Mouse (Mus musculus): ENCODE data around the gene Kpnb1. TPM values are rescaled to one million over a fixed set of nuclear protein-coding genes. Genes with fewer than 3 reads are reported as not detected.

The Kpnb1 gene
- total RNA-seq, 2 experiments from 2014 or later: 125 to 130 TPM

GRCm38 (mm10) chr11:97143196-97143900 is 44.3 kb downstream of the Kpnb1 start:
- DNase-seq (ENCODE audit: low spot score in 2 of 2): no peak

GRCm38 (mm10) chr11:97142159-97142608 is 45.5 kb downstream of the Kpnb1 start:
- DNase-seq (ENCODE audit: low spot score in 2 of 2): no peak

GRCm38 (mm10) chr11:97140811-97141210 is 46.9 kb downstream of the Kpnb1 start:
- no peak for DNase-seq (ENCODE audit: low spot score in 2 of 2)

DNA sequence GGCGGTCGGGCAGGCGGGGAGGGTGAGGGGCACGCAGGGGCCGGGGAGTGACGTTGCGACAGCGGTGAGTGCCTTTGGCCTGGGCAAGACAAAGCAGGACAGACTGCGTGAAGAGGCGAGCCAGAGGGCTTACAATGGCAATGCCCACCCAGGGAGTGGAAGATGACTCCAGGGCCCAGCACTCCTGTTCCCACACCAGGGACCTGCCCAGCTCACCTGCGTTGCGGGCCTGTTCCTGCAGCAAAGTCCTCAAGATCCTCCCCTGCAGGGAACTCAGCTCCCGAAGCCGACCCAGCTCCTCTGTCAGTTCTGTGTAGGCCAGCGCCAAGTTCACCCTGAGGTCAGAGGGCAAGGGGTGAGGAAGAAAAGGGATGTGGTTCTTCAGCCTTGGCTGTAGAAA is 48.4 kb downstream of the Kpnb1 start:
- no peak for DNase-seq (ENCODE audit: low spot score in 2 of 2)

GRCm38 (mm10) chr11:97138554-97139226 is 49.0 kb downstream of the Kpnb1 start:
- DNase-seq (ENCODE audit: low spot score in 2 of 2): no peak

GRCm38 (mm10) chr11:97133270-97133669 is 54.4 kb downstream of the Kpnb1 start:
- DNase-seq (ENCODE audit: low spot score in 2 of 2): no peak

GRCm38 (mm10) chr11:97132185-97132584 is 55.5 kb downstream of the Kpnb1 start:
- no peak for DNase-seq (ENCODE audit: low spot score in 2 of 2)

DNA sequence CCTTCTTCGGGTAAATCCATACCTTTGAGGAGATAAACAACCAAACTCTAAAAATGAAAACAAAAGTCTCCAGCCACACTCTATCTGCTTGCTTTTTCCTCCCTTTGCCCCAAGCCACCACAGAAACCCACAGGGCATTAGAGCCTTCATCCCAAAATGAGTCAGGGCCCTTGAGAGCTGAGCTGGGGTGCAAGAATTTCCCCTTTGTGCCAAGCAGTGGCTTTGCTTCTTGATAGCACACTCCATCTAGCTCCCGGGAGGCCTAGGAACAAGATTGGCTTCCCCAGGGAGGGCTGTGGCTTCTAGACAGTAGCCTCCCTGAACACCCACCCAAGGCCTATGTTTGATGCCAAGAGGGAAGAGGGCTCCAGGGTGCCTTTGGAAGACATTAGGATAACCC is 56.0 kb downstream of the Kpnb1 start:
- DNase-seq (ENCODE audit: low spot score in 2 of 2): no peak

- DNase-seq (ENCODE audit: low spot score in 2 of 2): no peak
Observed at GRCm38 (mm10) chr11:97130318-97130717, 57.4 kb downstream of the Kpnb1 start.

GRCm38 (mm10) chr11:97128956-97129355 is 58.7 kb downstream of the Kpnb1 start:
- DNase-seq (ENCODE audit: low spot score in 2 of 2): no peak

DNA sequence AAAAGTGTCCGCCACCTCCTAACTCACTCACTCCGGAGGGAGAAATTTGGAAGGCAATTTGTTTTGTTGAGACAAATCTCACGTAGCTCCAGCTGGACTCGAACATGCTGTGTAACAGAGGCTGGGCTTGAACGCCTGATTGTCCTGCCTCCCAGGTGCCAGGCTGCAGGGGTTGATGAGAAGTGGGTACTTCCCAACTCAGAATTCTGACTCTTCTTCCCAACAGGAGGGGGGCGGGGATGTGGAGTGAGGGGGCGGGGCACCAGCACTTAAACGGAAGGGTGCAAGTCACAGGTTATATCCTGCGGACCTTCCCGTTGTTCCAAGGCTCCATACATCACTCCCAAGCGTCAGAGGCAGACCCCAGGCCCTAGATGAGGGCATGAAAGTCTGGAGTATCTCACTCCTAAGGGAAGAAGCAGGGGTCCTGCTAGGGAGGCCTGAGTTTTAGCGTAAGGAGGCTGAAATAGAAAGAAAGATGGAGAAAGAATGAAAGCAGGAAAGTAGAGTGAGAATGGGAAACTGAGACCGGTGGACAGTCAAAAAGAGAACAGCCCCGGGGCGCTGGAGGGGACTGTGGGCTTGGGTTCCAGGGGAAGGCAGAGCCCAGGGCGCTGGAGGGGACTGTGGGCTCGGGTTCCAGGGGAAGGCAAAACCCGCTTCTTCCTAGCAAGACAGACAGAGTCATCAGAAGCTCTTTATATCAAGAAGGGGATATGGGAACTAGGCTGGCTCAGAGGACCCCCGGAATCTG is 60.0 kb downstream of the Kpnb1 start:
- no peak for DNase-seq (ENCODE audit: low spot score in 2 of 2)

DNA sequence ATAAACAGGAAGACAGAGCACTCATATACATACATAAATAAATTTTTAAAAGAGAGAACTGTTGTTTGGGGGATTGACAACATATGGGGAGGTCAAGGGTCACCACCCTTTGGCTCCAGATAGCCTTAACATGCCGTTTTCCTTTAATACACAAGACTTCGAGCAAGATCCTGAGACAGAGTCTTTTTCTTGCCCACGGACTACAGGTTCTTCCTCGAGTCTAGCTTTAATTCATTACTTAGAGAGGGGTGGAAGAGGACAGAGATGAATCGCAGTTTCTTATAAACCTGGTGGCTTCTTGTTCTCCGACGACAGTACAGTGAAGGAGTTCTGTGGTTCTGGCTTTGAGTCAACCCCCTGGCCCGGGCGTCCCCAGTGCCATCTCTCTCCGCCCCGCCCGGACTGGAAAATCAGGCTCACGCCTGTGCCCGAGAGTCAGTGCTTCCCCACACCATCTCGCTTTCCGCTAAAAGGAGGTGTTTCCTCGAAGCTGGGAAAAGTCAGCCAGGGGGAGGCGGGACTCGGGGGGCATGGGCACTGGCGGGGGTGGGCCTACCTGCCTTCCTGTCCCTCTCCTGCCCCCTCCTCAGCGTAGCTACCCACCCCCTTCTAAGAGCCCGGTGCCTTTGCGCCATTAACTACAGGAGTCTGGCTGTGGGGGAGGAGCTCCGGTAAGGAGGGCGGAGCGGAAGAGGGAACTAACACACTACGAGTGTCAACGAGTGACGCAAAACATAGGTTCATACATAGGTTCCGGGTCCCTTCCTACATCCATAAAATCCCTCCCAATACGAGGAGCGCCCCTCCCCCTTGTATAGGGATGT is 60.8 kb downstream of the Kpnb1 start:
- DNase-seq (ENCODE audit: low spot score in 2 of 2): no peak

DNA sequence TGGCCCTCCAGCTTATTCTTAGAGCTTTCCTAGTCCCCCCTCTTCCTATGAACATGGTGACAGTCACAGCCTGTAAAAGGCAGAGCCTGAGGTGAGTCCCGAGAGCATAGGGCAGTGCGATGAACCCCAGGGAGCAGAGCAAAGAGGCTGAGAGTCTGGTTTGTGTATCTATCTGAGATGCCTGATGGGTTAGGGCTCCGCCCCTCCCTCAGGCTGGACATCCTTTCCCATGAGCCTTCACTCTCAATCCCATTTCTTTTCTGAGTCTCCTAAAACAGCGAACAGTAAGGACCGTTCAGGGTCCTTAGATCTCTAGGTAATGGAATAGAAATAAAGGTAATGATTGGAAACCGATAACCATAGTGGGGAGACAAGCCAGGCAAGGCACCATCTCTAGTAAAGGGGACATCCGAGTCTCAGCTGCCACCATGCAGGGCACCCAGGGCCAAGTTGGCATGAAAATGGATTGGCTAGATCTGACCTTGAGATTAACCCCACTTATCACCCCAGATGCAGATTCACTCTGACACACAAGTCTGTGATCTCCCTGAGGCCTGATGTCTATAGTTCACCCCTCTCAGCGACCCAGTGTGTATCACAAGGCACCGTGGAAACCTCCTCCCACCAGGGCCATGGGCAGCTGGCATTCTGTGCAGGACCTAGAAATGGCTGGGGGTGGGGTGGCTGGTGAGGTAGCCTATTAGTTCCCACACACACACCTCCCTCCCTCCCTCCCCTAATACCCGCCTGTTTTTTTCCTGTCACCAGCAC is 63.2 kb downstream of the Kpnb1 start:
- no peak for DNase-seq (ENCODE audit: low spot score in 2 of 2)

DNA sequence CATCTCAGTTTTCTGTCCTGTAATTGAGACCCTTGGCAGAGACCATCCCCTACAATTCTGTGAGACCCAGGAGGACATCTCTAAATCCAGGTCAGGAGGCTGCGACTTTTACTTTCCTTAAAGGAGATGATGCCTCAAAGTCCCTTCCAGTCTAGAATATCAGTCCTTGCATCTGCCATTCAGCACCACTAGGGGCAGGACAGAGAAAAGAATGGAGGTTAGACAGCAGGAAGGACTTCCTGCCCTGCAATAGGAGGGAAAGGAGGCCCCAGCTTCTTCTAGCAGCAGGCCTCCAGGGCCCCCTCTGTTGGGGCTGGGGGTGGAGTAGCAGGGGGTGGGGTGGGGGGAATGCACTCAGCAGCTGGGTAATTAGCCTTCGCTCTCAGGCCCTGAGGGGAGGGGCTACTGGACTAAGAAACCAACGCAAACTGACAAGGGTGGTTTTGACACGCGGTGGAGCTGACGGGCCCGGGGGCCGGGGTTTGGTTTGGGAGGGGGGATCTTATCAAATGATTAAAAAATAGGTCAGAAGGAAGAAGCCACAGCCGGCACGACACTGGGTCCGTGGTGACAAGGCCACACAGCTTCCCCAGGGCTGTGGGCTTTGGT is 64.3 kb downstream of the Kpnb1 start:
- DNase-seq (ENCODE audit: low spot score in 2 of 2): no peak

- DNase-seq (ENCODE audit: low spot score in 2 of 2): no peak
Observed at GRCm38 (mm10) chr11:97120641-97121040, 67.0 kb downstream of the Kpnb1 start.

- DNase-seq (ENCODE audit: low spot score in 2 of 2): no peak
Observed at GRCm38 (mm10) chr11:97120221-97120620, 67.5 kb downstream of the Kpnb1 start.

- DNase-seq (ENCODE audit: low spot score in 2 of 2): no peak
Observed at GRCm38 (mm10) chr11:97115797-97116196, 71.9 kb downstream of the Kpnb1 start.

- DNase-seq (ENCODE audit: low spot score in 2 of 2): no peak
Observed at GRCm38 (mm10) chr11:97114671-97115601, 72.7 kb downstream of the Kpnb1 start, which contains the start of gene Tbx21. Gene Tbx21 (minus strand): TSS chr11:97115331.
